Mouse (Mus musculus): ENCODE results near the gene Ndufv3. TPM values are rescaled to one million over a fixed set of nuclear protein-coding genes. Genes with fewer than 3 reads are reported as not detected.

The Ndufv3 gene
- polyA plus RNA-seq (2012; rRNA removed): 37.5 and 65.5 TPM in 2 replicates
- polyA plus RNA-seq (2014; fragmentation: Nextera tagmentation; extraction: Ambion mirVana): 189 and 194 TPM in 2 replicates

DNA sequence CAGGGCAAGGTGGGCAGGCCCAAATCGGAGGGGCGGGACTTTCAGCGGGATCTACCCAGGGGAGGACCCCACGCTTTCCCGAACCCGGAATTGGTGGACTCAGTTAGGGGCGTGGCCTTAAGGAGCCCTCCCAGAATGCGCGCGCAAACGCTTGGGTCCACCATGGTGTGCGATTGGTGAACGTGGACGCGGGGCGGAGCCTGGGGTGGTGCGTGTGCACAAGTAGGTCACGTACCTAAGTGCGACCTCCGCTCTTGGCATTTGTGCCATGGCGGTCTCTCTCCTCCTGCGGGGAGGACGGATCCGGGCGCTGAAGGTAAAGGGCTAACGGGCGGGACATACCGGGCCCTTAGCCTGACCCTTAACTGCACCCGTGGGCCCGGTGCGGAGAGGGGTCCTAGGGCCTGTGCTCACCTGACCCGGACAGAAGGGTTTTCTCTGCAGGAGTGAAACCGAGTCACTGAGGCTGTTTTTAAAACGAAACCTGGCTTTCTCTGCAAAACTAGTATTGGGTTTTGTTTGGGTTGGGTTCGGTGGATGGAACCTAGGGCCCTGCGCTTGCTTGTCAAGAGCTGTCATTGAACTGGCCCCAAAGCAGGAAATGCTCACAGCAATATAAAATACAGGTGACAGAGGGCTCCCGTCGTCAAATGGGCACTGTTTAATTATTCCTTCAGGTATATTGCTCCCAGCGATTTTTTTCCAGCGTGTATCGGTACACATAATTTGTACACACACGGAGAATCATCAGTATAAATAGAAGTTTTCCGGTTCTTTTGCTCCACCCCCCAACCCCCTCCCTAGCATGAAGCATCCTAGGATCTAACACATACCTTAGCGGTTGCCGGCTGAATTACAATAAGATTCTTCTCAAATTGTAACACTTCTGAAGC is at the start of gene Ndufv3, which contains the start of gene Wdr4:
TSS of gene Ndufv3 (plus strand) at position 170 of the 893 bp plus-strand sequence.
TSS of gene Wdr4 (minus strand) at position 35 of the 893 bp plus-strand sequence.
- H3K27me3 ChIP-seq (ENCODE audit: control insufficient read depth, insufficient read depth, low read length): no peaks in the 10 kb centered on the region; the same call in 1 of the 2 replicates
- ATAC-seq (ENCODE audit: insufficient read depth) (peak; percentile 97), DNase-seq (ENCODE audit: low read depth in 3 of 3, low spot score in 3 of 3) (peak; percentile 99 to 100 (median 100))
- no peak for TF ChIP-seq CTCF (IDR thresholded peaks at IDR 0.05; ENCODE audit: low read depth)
- no peak for TF ChIP-seq EP300 (IDR thresholded peaks at IDR 0.05; ENCODE audit: low read depth)
- peaks cover 7 to 13% of the 10 kb centered on the region in 2 experiments; a peak in 3 of 4 replicates for H3K4me1 ChIP-seq (replicated peaks; ENCODE audit: control insufficient read depth in 2 of 2, insufficient read depth in 2 of 2, low read length in 1 of 2)
- under 1% methylated on average over 45 of the region's 45 CpGs for WGBS (ENCODE audit: insufficient replicate concordance)
- H3K36me3 ChIP-seq (replicated peaks; ENCODE audit: control insufficient read depth, insufficient read depth, low read depth): no peaks in the 10 kb centered on the region; the same call in 1 of the 2 replicates
- peak within 1 kb of the TSS; percentile 71 for H3K9ac ChIP-seq (replicated peaks)
- H3K4me3 ChIP-seq (ENCODE audit: insufficient read depth in 1 of 2, low read depth in 2 of 2, low read length in 2 of 2): peak within 1 kb of the TSS; percentile 63 to 66
- peak within 1 kb of the TSS; percentile 53 for H3K27ac ChIP-seq
- no peaks in the 10 kb centered on the region for H3K9me3 ChIP-seq (ENCODE audit: control insufficient read depth, low read length)
- H3K4me2 ChIP-seq (ENCODE audit: low read depth): peak within 1 kb of the TSS; percentile 88

- ATAC-seq (ENCODE audit: insufficient read depth): no peak
- Histone ChIP-seq H3K4me1 (replicated peaks; ENCODE audit: control insufficient read depth in 2 of 2, insufficient read depth in 2 of 2, low read length in 1 of 2) (no peaks in the 10 kb centered on the region), H3K36me3 (replicated peaks; ENCODE audit: control insufficient read depth, insufficient read depth, low read depth) (no peaks in the 10 kb centered on the region), H3K4me2 (ENCODE audit: low read depth) (no peak overlapping the region), H3K9ac (replicated peaks) (no peak overlapping the region), H3K27me3 (ENCODE audit: control insufficient read depth, insufficient read depth, low read length) (no peaks in the 10 kb centered on the region), H3K4me3 (ENCODE audit: insufficient read depth in 1 of 2, low read depth in 2 of 2, low read length in 2 of 2) (no peak overlapping the region), H3K9me3 (ENCODE audit: control insufficient read depth, low read length) (no peaks in the 10 kb centered on the region), H3K27ac (no peak overlapping the region)
- 70% methylated on average over 5 of the region's 5 CpGs for WGBS (ENCODE audit: insufficient replicate concordance)
- no peak for DNase-seq (ENCODE audit: low read depth in 3 of 3, low spot score in 3 of 3)
- TF ChIP-seq CTCF (IDR thresholded peaks at IDR 0.05; ENCODE audit: low read depth) (no peak), EP300 (IDR thresholded peaks at IDR 0.05; ENCODE audit: low read depth) (no peak)
Observed at GRCm38 (mm10) chr17:31470766-31471418, 49.0 kb upstream of the Ndufv3 start.

DNA sequence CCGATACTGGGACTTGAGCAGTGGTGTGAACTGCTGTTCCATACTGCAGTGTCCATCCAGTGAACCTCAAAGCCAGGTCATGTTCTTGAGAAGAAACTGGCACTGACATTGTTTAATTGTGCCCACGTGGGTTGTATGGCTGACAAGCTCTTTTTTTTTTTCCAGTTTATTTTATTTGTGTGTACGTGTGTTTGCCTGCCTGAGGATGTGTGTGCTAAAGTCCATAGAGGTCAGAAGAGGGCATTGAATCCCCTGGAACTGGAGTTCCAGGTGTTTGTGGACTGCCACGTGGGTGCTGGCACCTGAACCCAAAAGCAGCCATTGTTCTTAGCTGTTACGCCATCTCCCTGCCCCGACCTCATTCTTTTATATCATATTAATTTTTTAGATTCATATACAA is 45.5 kb upstream of the Ndufv3 start:
- no peak for TF ChIP-seq CTCF (IDR thresholded peaks at IDR 0.05; ENCODE audit: low read depth)
- no peak overlapping the region for H3K4me3 ChIP-seq (ENCODE audit: insufficient read depth in 1 of 2, low read depth in 2 of 2, low read length in 2 of 2)
- H3K36me3 ChIP-seq (replicated peaks; ENCODE audit: control insufficient read depth, insufficient read depth, low read depth): no peaks in the 10 kb centered on the region
- peaks cover 0 to 3% of the 10 kb centered on the region in 2 experiments; a peak in 1 of 4 replicates for H3K4me1 ChIP-seq (replicated peaks; ENCODE audit: control insufficient read depth in 2 of 2, insufficient read depth in 2 of 2, low read length in 1 of 2)
- no peak overlapping the region for H3K4me2 ChIP-seq (ENCODE audit: low read depth)
- no peak overlapping the region for H3K27ac ChIP-seq
- no peak overlapping the region for H3K9ac ChIP-seq (replicated peaks)
- WGBS (ENCODE audit: insufficient replicate concordance): 55% methylated on average over 6 of the region's 6 CpGs
- DNase-seq (ENCODE audit: low read depth in 3 of 3, low spot score in 3 of 3): no peak
- ATAC-seq (ENCODE audit: insufficient read depth): no peak
- H3K27me3 ChIP-seq (ENCODE audit: control insufficient read depth, insufficient read depth, low read length): no peaks in the 10 kb centered on the region
- no peaks in the 10 kb centered on the region for H3K9me3 ChIP-seq (ENCODE audit: control insufficient read depth, low read length)

GRCm38 (mm10) chr17:31478606-31479005 is 41.3 kb upstream of the Ndufv3 start:
- Histone ChIP-seq H3K9me3 (ENCODE audit: control insufficient read depth, low read length) (no peaks in the 10 kb centered on the region), H3K36me3 (replicated peaks; ENCODE audit: control insufficient read depth, insufficient read depth, low read depth) (no peaks in the 10 kb centered on the region), H3K4me3 (ENCODE audit: insufficient read depth in 1 of 2, low read depth in 2 of 2, low read length in 2 of 2) (no peak overlapping the region), H3K27ac (no peak overlapping the region), H3K4me1 (replicated peaks; ENCODE audit: control insufficient read depth in 2 of 2, insufficient read depth in 2 of 2, low read length in 1 of 2) (peaks cover 0 to 3% of the 10 kb centered on the region in 2 experiments; a peak in 1 of 4 replicates), H3K4me2 (ENCODE audit: low read depth) (no peak overlapping the region), H3K9ac (replicated peaks) (no peak overlapping the region), H3K27me3 (ENCODE audit: control insufficient read depth, insufficient read depth, low read length) (no peaks in the 10 kb centered on the region)
- TF ChIP-seq EP300 (IDR thresholded peaks at IDR 0.05; ENCODE audit: low read depth): no peak
- no peak for TF ChIP-seq CTCF (IDR thresholded peaks at IDR 0.05; ENCODE audit: low read depth)
- ATAC-seq (ENCODE audit: insufficient read depth) (no peak), DNase-seq (ENCODE audit: low read depth in 3 of 3, low spot score in 3 of 3) (no peak)
- WGBS (ENCODE audit: insufficient replicate concordance): 57% methylated on average over 7 of the region's 7 CpGs
